Mouse (Mus musculus) spleen, postnatal 36 days (tissue): ENCODE measurements around the gene Sptbn4.

ENCODE experiments used
- DNase-seq, 2 experiments: peaks; one replicate each; pipeline ENCODE4 v3.0.0; 2022; ENCODE audit warnings: low spot score in 2 of 2, mixed read lengths in 1 of 2

The Sptbn4 gene

DNA sequence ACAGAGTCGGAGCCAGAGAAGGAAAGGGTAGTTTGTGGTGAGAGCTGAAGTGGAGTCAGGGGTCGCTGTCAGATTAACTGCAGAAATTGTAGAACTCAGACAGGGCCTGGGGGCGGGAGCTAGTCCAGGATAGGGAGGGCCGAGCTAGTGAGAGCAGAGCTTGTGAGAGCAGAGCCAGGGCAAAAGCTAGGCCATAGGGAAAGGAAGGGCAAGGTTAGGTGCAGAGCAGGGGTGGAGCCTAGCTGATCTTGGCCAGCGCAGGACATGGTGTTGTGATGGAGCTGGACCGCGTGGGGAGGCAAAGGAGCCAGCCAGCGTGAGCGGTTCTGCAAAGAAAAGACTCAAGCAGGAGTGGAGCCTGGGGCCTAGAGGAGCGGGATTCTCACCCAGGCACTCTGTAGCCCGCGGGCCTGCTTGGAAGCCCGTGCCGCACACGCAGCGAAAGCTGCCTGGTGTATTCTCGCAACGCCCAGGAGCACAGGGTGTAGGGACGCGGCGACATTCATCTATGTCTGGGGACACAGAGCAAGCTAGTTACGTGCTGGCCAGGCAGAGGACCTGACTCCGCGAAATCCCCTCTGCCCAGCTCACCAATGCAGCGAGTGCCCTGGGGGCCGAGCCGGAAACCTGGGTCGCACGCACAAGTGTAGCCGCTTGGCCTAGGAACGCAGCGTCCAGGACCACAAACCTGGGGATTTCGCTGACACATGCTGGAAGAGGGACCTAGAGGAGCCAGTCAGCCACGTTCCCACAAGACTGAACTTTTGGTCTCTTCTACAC, 121.2 kb downstream of the Sptbn4 start:
- DNase-seq = no peak

DNA sequence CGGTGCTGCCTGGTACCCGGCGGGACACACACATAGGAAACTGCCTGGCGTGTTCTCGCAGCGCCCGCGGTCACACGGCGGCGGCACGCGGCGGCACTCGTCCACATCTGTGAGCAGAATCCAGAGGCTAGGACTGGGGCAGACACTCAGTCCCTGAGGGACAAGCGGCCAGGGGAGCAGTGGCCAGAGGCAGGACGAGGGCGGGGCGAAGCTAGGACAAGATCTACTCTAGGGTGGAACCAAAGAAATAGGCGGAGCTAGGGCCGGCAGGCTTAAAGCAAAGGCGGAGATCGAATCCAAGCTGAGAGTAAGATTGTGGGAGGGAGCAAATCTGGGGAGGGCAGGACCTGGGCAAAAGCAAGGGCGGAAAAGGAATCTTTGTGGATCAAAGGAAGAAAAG, 121.8 kb downstream of the Sptbn4 start:
- no peak for DNase-seq

DNA sequence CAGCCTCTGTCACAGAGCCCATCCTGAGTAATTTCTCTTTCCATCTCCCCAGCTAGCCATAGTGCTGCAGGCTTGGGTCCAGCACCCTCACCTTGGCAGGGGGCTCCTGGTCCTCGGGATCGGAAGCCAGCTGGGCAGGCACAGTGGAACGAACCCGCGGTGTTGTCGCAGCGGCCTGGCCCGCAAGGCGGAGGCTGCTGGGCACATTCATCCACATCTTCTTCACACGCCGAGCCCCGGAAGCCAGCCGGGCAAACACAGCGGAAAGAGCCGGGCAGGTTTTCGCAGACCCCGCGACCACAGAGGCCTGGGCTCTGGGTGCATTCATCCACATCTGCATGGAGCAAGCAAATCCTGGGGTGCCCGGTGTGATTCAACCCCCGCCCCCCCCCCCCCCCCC, 122.6 kb downstream of the Sptbn4 start:
- no peak for DNase-seq

DNA sequence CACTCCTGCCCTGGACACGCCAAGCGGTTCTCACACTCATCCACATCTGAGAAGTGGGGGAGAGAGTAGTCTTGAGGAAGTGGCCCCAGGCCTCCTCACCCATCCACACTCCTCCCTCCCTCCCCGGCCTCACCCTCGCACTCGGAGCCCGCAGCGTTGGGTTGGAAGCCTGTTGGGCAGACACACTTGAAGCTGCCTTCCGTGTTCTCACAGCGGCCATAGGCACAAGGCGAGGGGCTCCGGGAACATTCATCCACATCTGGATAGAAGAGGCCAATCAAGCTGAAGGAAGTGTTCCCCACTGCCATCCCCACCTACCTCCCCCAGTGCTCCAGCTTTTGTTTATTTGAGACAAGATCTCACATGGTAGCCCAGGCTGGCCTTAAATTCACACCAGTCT, 123.3 kb downstream of the Sptbn4 start:
- DNase-seq = no peak

DNA sequence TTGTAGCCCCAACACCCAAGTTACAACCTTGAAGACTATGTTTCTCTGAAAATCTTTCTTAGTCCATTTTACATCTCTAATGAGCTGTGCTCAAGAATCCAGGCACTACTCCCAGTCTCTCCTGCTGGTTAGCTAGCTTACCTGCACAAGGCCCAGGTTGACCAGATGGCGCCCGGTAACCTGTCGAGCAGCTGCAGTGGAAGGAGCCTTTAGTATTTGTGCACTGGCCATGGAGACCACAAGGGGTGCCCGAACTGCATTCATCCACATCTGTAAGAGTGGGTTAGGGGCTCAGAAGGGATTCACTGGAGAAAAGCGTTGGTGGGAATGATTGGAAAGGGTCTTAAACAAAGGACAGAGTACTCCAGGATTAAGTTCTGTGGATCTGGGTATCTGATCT, 124.5 kb downstream of the Sptbn4 start:
- no peak for DNase-seq

DNA sequence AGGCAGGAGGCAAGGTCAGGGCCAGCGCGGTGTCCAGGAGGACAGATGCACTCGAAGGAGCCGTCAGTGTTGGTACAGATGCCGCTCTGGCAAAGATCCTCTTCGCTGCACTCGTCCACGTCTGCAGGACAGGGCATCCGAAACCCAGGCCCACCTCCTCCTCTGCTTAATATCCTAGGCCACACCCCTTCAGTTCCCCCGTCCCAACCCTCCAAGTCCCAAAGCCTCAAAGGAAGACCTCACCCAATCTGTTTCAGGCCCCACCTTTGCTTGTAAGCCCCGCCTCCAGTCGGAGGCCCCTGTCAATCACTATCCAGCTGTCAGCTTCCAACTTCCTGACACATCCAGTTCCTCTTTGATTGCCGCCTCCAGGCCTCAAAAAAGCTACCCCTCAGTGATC, 125.2 kb downstream of the Sptbn4 start:
- DNase-seq = no peak

DNA sequence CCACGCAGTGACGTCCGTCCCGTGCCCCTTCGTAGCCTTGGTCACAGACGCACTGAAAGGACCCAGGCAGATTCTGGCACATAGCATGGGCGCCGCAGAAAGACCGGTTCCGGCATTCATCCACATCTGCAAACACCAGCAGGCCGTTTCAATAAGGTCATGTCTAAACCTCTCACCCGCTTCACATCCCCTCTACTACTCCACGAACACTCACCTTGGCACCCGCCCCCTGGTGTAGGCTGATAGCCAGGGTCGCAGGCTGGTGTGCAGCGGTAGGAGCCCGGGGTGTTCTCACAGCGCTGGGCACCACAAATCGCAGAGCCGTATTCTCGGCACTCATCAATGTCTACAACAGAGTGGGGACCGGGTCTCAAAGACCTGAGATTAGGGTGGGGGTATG, 128.1 kb downstream of the Sptbn4 start:
- no peak for DNase-seq

DNA sequence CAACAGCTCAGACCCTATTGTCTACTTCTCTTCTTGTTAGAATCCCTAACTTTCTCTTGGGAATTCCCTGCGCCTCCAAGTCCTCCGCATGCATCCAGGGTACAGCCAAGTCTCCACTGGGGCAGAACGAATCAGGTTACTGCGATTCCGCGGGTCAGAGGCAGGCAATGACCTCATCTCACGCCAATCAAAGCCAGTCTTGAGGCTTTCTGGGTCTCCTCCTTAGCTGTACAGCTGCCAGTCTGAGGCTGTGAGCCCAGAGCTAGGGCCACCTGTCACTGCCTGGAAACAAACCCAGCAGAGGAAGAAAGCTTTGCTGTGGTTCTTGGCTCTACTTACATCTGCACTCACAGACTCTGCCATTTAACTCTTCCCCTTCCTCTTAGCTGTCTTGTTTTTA, 131.5 kb downstream of the Sptbn4 start:
- no peak for DNase-seq

DNA sequence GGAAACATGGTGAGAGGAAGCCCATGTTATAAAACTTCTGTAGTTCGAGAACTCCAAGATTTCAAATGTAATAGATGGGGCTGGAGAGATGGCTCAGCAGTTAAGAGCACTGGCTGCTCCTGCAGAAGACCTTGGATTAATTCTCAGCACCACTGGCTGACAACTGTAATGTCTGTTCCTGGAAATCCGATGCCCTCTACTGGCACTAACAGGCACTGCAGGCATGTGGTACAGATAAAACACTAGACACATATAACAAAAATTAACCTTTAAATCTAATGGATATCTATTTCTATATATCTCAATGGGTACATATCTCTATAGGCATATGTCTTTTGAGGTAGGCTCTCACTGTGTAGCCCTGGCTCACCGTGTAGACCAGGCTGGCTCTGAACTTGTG, 133.1 kb downstream of the Sptbn4 start:
- DNase-seq = no peak

DNA sequence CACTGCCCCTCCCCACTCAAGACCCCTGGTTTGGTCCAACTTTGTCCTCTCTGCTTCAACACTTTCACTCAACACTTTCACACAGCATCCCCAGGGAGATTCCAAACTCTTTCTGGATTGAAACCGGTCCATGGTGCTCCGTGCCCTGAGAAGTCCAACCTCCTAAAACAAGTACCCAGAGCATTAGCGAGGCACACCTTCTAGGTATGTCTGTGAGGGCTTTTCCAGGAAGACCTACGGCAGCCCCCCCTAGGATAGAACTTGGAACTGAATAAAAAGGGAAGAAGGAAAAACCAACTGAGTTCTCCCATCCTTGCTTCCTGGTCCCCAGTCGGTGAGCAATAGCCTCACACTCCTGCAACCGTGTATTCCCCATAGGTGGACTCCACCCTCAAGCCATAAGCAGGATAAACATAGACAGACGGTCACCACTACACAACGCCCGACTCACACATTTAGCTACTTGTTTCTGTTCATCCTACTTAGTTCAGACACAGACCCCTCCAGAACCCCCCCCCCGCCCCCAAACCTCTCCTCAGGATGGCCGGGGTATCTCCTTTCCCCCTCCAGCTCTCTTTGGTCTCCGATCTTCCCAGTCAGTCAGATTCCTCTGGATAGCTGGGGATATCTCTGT, 135.7 kb downstream of the Sptbn4 start:
- no peak for DNase-seq

DNA sequence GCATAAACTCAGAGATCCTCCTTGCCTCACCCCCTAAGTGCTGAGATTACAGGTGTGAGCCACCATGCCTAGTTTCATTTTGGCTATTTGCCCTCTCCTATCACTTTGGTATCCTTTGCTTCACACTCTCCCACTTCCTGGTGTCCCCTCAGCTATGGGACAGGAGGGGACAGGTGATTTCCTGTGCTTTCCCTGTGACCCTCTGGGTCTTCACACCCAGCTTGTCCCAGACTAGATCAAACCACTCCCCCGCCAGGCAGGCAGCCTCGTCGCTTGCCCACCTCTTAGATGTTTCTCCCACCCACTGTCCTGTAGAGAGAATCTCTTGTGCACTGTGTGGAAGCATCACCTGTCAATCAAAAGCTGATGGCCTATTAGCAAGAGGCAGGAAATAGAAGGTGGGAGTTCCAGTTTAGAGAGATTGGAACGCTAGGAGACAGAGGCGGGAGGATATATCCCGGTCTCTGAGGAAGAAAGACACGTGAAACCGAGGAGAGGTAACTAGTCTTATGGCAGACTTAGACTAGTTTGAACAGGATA, 136.4 kb downstream of the Sptbn4 start:
- DNase-seq = no peak

DNA sequence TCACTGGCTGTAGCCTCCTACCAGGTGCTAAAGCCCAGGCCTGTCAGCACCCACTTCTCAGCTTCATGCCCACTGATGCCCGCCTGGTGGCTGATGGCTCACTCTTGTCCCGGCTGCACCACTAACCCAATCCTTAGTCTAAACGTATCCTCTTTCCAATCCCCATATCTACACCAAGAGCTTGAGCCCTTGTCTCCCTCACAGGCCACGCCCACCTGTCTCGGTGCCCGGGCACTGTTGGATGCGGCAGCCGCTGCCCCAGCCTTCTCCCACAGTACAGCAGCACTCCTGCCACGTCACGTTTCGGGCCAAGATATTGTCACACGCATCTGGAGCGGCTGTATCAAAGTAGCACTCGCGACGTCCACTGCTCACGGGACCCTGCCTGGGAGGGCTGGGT, 137.2 kb downstream of the Sptbn4 start:
- no peak for DNase-seq

DNA sequence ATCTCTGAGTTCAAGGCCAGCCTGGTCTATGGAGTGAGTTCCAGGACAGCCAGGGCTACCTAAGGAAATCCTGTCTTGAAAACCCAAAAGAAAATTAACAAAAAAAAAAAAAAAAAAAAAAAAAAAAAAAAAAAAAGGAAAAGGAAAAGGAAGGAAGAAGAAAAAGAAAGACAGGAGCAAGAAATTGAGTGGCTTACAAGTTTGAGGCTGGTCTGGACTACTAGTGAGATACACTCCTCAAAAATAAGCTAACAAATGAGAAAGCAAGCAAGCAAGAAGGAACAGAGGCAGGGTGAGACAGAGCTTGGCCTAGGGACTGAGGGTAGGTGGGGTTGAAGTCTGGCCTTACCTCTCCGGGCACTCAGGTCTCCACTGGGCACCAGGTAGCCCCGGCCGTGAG, 137.7 kb downstream of the Sptbn4 start:
- no peak for DNase-seq

DNA sequence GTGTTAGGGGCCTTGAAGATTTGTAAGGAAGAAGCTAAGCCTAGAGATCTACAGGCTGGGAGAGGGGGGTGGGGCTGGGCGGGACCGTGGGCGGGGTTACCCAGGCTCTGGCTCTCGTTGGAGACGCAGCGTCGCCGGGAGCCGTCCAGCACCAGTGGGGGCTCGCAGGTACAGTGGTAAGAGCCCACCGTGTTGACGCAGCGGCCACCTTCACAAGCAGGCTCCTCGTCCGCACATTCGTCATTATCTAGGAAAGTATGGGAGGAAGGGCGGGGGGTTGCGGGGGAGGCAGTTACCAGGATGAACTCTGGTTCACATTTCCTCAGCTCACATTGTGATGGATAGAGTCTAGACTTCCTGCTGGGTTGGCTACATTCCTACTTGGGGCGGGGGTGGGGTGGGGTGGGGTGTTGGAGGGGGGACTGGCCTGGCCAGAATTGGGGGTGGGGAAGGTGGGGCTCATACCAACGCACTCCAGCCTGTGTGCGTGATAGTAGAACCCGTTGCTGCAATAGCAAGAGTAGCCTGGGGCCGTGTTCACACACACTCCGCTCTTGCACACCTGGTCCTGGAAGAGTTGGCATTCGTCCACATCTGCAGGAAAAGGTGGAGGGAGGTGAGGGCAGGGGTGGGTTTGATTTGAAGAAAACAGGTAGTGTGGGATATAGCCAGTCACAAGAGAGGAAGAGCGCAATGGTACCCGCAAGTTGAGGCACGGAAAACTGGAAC, 138.5 kb downstream of the Sptbn4 start:
- DNase-seq = no peak

DNA sequence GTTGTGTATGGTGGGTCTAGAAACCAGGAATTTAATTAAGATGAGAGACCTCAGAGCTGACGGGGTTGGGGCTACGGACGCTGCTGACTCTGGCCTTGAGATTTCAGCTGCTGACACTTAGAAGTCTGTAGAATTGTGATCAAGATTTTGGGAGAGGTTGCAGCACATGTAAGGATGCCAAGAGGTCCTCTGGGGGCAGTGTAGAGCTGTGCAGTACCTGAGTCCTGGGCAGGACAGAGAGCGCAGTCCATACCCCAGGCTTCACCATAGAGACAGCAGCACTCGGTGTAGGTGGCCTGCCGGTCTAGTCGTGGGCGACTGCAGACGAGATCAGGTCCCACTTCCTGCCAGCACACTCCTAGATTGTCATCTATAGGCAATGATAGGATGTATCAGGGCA, 139.9 kb downstream of the Sptbn4 start:
- DNase-seq = no peak
